16 mouse cellular contexts compared by ENCODE assay signal in the genomic region with DNA sequence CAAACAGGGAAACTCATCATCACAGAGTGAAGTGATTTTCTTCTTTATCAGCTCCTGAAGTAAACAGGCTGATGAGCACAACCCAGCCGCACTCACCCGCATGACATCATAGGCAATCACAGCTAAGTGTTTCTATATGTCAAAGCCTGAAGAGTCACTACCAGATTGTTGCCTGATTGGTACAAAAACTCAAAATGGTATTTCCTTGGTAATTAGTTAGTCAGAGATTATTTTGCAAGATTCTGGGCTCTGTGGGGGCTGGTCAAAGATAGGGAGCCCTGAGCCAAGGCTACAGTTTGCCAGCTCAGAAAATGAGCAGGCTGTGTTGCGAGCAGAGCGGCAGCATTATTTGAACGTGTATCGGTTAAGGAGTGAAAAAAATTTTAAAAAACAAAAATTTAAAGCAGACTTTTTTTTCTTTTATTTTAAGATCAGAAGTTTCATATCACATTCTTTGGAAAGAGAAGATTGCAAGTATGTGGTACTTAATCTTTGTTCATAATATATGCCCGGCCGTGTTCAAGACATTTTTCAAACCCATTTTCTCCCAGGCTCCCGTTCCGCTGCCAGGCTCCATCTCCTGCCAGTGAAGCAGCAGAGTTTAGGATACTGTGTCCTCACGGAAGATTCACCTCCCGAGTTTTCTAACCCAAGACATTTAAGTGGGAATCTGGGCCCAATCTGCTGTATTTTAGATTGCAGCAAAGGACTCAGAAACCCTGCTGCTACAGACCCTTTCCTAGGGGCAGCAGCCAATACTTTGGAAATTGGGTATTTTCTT.
DNase-seq lines count a peak whose midpoint lies in the region; ATAC-seq lines count a peak whose summit lies in the region.
"Had no signal": no experiment of that assay in that cellular context is flagged by ENCODE, and none has a peak within 500 bp of the region (broad histone marks: within the 10 kb centered on the region; RNA-seq: fewer than 3 reads in every experiment).

No protein-coding gene starts in this region.

- ATAC-seq in forebrain, embryonic 13.5 days: peak; percentile 77
- ATAC-seq in frontal cortex, adult (ENCODE audit: low TSS enrichment): peak; percentile 82
- no peak for ATAC-seq in kidney, embryonic 15.5 days (replicated peaks; ENCODE audit: low FRiP score)
- ATAC-seq: liver, embryonic 12.5 days; midbrain, embryonic 13.5 days had no signal

- H3K9ac ChIP-seq in forebrain, embryonic 13.5 days: no peak overlapping the region
- H3K9ac ChIP-seq in kidney, embryonic 15.5 days: no peak overlapping the region
- H3K9ac ChIP-seq: embryonic facial prominence, embryonic 15.5 days; heart, embryonic 13.5 days; liver, embryonic 12.5 days; midbrain, embryonic 13.5 days had no signal

- intact Hi-C loops in heart, postnatal 36 days (cut with DNase I): no loop called here

- H3K9me3 ChIP-seq in forebrain, embryonic 13.5 days (replicated peaks): no peaks in the 10 kb centered on the region
- no peaks in the 10 kb centered on the region for H3K9me3 ChIP-seq in forebrain, embryonic 10.5 days
- no peaks in the 10 kb centered on the region for H3K9me3 ChIP-seq in kidney, embryonic 15.5 days (replicated peaks)
- H3K9me3 ChIP-seq: embryonic facial prominence, embryonic 15.5 days; heart, embryonic 13.5 days; liver, embryonic 12.5 days; midbrain, embryonic 13.5 days had no signal

- H3K27me3 ChIP-seq in forebrain, embryonic 13.5 days: no peaks in the 10 kb centered on the region
- H3K27me3 ChIP-seq in forebrain, embryonic 10.5 days (ENCODE audit: poor library complexity, severe bottlenecking): no peaks in the 10 kb centered on the region
- no peaks in the 10 kb centered on the region for H3K27me3 ChIP-seq in kidney, embryonic 15.5 days
- H3K27me3 ChIP-seq: embryonic facial prominence, embryonic 15.5 days; heart, embryonic 13.5 days; liver, embryonic 12.5 days; midbrain, embryonic 13.5 days had no signal

- no peak overlapping the region for H3K4me3 ChIP-seq in forebrain, embryonic 13.5 days
- H3K4me3 ChIP-seq in forebrain, embryonic 10.5 days: no peak overlapping the region
- H3K4me3 ChIP-seq in kidney, embryonic 15.5 days (replicated peaks): no peak overlapping the region
- H3K4me3 ChIP-seq: embryonic facial prominence, embryonic 15.5 days; heart, embryonic 13.5 days; liver, embryonic 12.5 days; midbrain, embryonic 13.5 days had no signal

- no peak for DNase-seq in forebrain, embryonic 10.5 days (ENCODE audit: extremely low spot score, low spot score)
- DNase-seq in layer of hippocampus, postnatal 14 days (ENCODE audit: low spot score in 2 of 2): peak; percentile 33 to 65
- peak; percentile 9 to 22 for DNase-seq in right cerebral cortex, postnatal 36 days (ENCODE audit: low spot score in 2 of 2)
- no peak for DNase-seq in heart, postnatal 36 days
- no peak for DNase-seq in Muller cell, postnatal 12 days (ENCODE audit: inconsistent ontology term)
- DNase-seq: B cell, adult 2 months; kidney, adult 18-20 months; thymus, adult 2 months had no signal

- no peak overlapping the region; the same call in 1 of the 2 replicates for H3K27ac ChIP-seq in forebrain, embryonic 13.5 days
- H3K27ac ChIP-seq in forebrain, embryonic 10.5 days: no peak overlapping the region
- H3K27ac ChIP-seq in kidney, embryonic 15.5 days: no peak overlapping the region
- H3K27ac ChIP-seq: embryonic facial prominence, embryonic 15.5 days; heart, embryonic 13.5 days; liver, embryonic 12.5 days; midbrain, embryonic 13.5 days had no signal

- no peak overlapping the region for H3K4me2 ChIP-seq in forebrain, embryonic 13.5 days
- H3K4me2 ChIP-seq in kidney, embryonic 15.5 days: no peak overlapping the region
- H3K4me2 ChIP-seq: embryonic facial prominence, embryonic 15.5 days; heart, embryonic 13.5 days; liver, embryonic 12.5 days; midbrain, embryonic 13.5 days had no signal

- WGBS in forebrain, embryonic 13.5 days: 74% methylated on average over 12 of the region's 12 CpGs
- 87% methylated on average over 12 of the region's 12 CpGs for WGBS in forebrain, embryonic 10.5 days
- WGBS in kidney, embryonic 15.5 days: 85% methylated on average over 12 of the region's 12 CpGs

- H3K4me1 ChIP-seq in forebrain, embryonic 13.5 days: peaks cover 4% of the 10 kb centered on the region; the same call in 1 of the 2 replicates
- H3K4me1 ChIP-seq in forebrain, embryonic 10.5 days: no peaks in the 10 kb centered on the region
- no peaks in the 10 kb centered on the region for H3K4me1 ChIP-seq in kidney, embryonic 15.5 days
- H3K4me1 ChIP-seq: embryonic facial prominence, embryonic 15.5 days; heart, embryonic 13.5 days; liver, embryonic 12.5 days; midbrain, embryonic 13.5 days had no signal

- H3K36me3 ChIP-seq in forebrain, embryonic 13.5 days (ENCODE audit: poor library complexity, severe bottlenecking): no peaks in the 10 kb centered on the region
- H3K36me3 ChIP-seq in forebrain, embryonic 10.5 days (replicated peaks): no peaks in the 10 kb centered on the region
- no peaks in the 10 kb centered on the region for H3K36me3 ChIP-seq in kidney, embryonic 15.5 days
- H3K36me3 ChIP-seq: embryonic facial prominence, embryonic 15.5 days; G1E; heart, embryonic 13.5 days; liver, embryonic 12.5 days; midbrain, embryonic 13.5 days had no signal

Comparison
In these comparisons a context has a peak if more than half of its experiments do, and no peak if none do; other contexts are left out.
1. DNase-seq: peak in layer of hippocampus, postnatal 14 days (2 of 2) and right cerebral cortex, postnatal 36 days (2 of 2); none in forebrain, embryonic 10.5 days (single experiment), heart, postnatal 36 days (0 of 2) and Muller cell, postnatal 12 days (single experiment).